Mouse (Mus musculus): ENCODE measurements around the gene Arl5c.

DNA sequence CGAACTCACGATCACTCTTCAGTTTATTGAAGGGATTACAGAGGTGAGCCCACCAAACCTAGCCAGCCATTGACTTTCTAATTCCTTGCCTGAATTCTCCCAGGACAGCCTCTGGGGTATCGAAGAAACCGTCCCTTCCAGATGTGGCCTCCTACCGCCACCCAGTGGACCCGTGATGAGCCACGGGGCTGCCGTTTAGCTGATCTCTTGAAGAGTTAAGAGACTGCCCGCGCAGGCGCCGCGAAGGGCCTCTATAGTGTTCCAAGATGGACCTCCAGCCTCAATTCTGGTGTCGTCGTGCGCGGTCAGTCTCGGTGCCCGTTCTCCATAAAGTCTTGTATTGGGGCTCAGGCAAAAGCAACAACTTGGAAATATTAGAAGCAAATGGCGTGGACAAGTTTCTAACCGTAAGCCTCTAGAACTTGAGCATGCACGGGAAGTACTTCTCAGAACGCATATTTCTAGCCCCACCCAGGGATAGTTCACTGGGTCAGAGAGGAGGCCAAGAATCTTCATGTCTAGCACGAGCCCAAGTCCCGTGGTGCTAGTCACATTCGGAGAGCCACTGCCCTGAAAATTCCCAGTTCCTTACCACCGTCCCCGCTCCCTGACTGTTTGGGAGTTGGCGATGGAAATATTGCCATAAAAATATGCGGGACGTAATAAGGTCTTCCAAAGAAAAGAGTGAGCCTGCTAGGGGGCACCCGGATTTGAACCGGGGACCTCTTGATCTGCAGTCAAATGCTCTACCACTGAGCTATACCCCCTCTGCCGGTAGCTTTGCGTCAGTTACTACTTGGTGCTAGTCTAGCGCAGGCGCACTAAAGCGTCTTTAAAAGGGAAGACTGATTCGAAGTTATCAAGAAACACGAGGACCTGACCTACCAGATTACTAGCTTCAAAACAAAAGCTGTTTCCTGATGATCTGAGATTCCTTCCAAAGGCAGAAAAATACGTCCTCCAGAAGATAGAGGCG is 8.1 kb downstream of the Arl5c start:
- TF ChIP-seq CTCF (IDR thresholded peaks at IDR 0.05; ENCODE audit: low read depth) (peak; percentile 96), EP300 (optimal IDR thresholded peaks at IDR 0.05) (no peak)
